Mouse (Mus musculus): ENCODE measurements around the gene Plxna2. TPM values are rescaled to one million over a fixed set of nuclear protein-coding genes. Genes with fewer than 3 reads are reported as not detected.

Plxna2 gene
- polyA plus RNA-seq, 1 experiment from 2014 or later: 4.0 TPM

DNA sequence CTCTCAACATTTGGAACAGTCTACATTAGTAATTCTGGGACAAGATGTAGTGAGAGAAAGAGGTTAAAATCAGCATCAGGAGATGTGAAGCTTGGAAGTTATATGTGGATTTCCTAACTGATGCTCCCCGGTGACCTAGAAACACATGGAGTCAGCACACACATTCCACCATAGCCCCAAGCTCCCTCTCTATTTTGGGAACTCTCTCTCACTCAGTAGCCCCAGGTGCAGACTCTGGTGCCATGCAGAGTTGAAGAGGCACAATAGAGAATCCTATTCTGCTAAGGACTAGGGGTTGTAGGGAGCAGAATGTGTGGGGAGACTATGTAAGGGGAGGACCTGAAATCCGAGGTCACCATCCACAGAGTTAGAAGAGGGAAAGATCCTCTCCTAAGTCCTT, 75.5 kb downstream of the Plxna2 start:
- no peak overlapping the region for H3K27ac ChIP-seq (replicated peaks; ENCODE audit: low read depth, low read length)
- no peaks in the 10 kb centered on the region for H3K27me3 ChIP-seq (ENCODE audit: control insufficient read depth, insufficient read depth, low read length)
- no peaks in the 10 kb centered on the region for H3K36me3 ChIP-seq (ENCODE audit: control insufficient read depth, insufficient read depth, low read length)
- H3K4me3 ChIP-seq (ENCODE audit: low read depth, low read length): no peak overlapping the region
- DNase-seq (ENCODE audit: low spot score) (no peak), ATAC-seq (ENCODE audit: insufficient number of reproducible peaks, low FRiP score, low TSS enrichment, low read depth) (no peak)
- H3K4me1 ChIP-seq (ENCODE audit: control insufficient read depth, insufficient read depth, low read length): no peaks in the 10 kb centered on the region
- WGBS: 89% methylated on average over 2 of the region's 2 CpGs
- no peak overlapping the region for H3K9ac ChIP-seq (ENCODE audit: low read length)
- H3K9me3 ChIP-seq (ENCODE audit: control insufficient read depth, low read length): no peaks in the 10 kb centered on the region
- no peak overlapping the region for H3K4me2 ChIP-seq (ENCODE audit: low read depth, severe bottlenecking)

GRCm38 (mm10) chr1:194694805-194695204, 76.8 kb downstream of the Plxna2 start:
- Histone ChIP-seq H3K9me3 (ENCODE audit: control insufficient read depth, low read length) (no peaks in the 10 kb centered on the region), H3K27ac (replicated peaks; ENCODE audit: low read depth, low read length) (no peak overlapping the region), H3K4me2 (ENCODE audit: low read depth, severe bottlenecking) (no peak overlapping the region), H3K4me1 (ENCODE audit: control insufficient read depth, insufficient read depth, low read length) (no peaks in the 10 kb centered on the region), H3K9ac (ENCODE audit: low read length) (no peak overlapping the region), H3K4me3 (ENCODE audit: low read depth, low read length) (no peak overlapping the region), H3K36me3 (ENCODE audit: control insufficient read depth, insufficient read depth, low read length) (no peaks in the 10 kb centered on the region), H3K27me3 (ENCODE audit: control insufficient read depth, insufficient read depth, low read length) (no peaks in the 10 kb centered on the region)
- WGBS: 94% methylated on average over 2 of the region's 2 CpGs
- no peak for DNase-seq (ENCODE audit: low spot score)
- ATAC-seq (ENCODE audit: insufficient number of reproducible peaks, low FRiP score, low TSS enrichment, low read depth): no peak

DNA sequence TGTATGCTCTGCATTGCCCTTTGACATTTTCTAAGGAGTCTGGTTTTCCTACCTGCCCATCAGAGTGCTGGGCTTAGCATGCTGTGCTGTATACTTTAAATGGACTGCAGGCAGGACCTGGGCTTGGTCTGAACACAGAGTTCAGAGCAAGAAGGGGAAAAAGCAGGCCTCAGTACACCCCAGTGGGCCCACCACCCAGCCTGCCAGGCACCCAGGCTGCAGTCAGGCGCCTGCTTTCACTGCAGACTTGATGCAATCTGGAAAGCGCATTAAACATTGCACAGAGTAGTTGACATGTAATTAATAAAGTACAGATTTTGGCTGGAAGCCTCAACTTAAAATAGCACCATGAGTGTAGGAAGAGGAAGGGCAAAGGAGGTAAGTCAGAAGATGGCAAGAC, 79.4 kb downstream of the Plxna2 start:
- Histone ChIP-seq H3K27me3 (ENCODE audit: control insufficient read depth, insufficient read depth, low read length) (no peaks in the 10 kb centered on the region), H3K9ac (ENCODE audit: low read length) (no peak overlapping the region), H3K27ac (replicated peaks; ENCODE audit: low read depth, low read length) (no peak overlapping the region), H3K4me3 (ENCODE audit: low read depth, low read length) (no peak overlapping the region), H3K4me1 (ENCODE audit: control insufficient read depth, insufficient read depth, low read length) (no peaks in the 10 kb centered on the region), H3K4me2 (ENCODE audit: low read depth, severe bottlenecking) (no peak overlapping the region), H3K9me3 (ENCODE audit: control insufficient read depth, low read length) (no peaks in the 10 kb centered on the region), H3K36me3 (ENCODE audit: control insufficient read depth, insufficient read depth, low read length) (no peaks in the 10 kb centered on the region)
- ATAC-seq (ENCODE audit: insufficient number of reproducible peaks, low FRiP score, low TSS enrichment, low read depth): no peak
- 77% methylated on average over 2 of the region's 2 CpGs for WGBS
- DNase-seq (ENCODE audit: low spot score): no peak

GRCm38 (mm10) chr1:194699321-194699720, 81.3 kb downstream of the Plxna2 start:
- Histone ChIP-seq H3K4me2 (ENCODE audit: low read depth, severe bottlenecking) (no peak overlapping the region), H3K9me3 (ENCODE audit: control insufficient read depth, low read length) (no peaks in the 10 kb centered on the region), H3K27ac (replicated peaks; ENCODE audit: low read depth, low read length) (no peak overlapping the region), H3K4me1 (ENCODE audit: control insufficient read depth, insufficient read depth, low read length) (no peaks in the 10 kb centered on the region), H3K9ac (ENCODE audit: low read length) (no peak overlapping the region), H3K27me3 (ENCODE audit: control insufficient read depth, insufficient read depth, low read length) (no peaks in the 10 kb centered on the region), H3K36me3 (ENCODE audit: control insufficient read depth, insufficient read depth, low read length) (no peaks in the 10 kb centered on the region), H3K4me3 (ENCODE audit: low read depth, low read length) (no peak overlapping the region)
- no peak for DNase-seq (ENCODE audit: low spot score)
- WGBS: 75% methylated on average over 3 of the region's 3 CpGs
- 0 out of 2 replicates have a peak, but pooled peaks have one; percentile 39 for ATAC-seq (ENCODE audit: insufficient number of reproducible peaks, low FRiP score, low TSS enrichment, low read depth)

- Histone ChIP-seq H3K27me3 (ENCODE audit: control insufficient read depth, insufficient read depth, low read length) (no peaks in the 10 kb centered on the region), H3K9me3 (ENCODE audit: control insufficient read depth, low read length) (no peaks in the 10 kb centered on the region), H3K9ac (ENCODE audit: low read length) (no peak overlapping the region), H3K27ac (replicated peaks; ENCODE audit: low read depth, low read length) (no peak overlapping the region), H3K36me3 (ENCODE audit: control insufficient read depth, insufficient read depth, low read length) (no peaks in the 10 kb centered on the region), H3K4me2 (ENCODE audit: low read depth, severe bottlenecking) (no peak overlapping the region), H3K4me1 (ENCODE audit: control insufficient read depth, insufficient read depth, low read length) (no peaks in the 10 kb centered on the region), H3K4me3 (ENCODE audit: low read depth, low read length) (no peak overlapping the region)
- DNase-seq (ENCODE audit: low spot score): no peak
- 63% methylated on average over 2 of the region's 2 CpGs for WGBS
- ATAC-seq (ENCODE audit: insufficient number of reproducible peaks, low FRiP score, low TSS enrichment, low read depth): no peak
These were observed 85.2 kb downstream of the Plxna2 start for GRCm38 (mm10) chr1:194703235-194703634.

DNA sequence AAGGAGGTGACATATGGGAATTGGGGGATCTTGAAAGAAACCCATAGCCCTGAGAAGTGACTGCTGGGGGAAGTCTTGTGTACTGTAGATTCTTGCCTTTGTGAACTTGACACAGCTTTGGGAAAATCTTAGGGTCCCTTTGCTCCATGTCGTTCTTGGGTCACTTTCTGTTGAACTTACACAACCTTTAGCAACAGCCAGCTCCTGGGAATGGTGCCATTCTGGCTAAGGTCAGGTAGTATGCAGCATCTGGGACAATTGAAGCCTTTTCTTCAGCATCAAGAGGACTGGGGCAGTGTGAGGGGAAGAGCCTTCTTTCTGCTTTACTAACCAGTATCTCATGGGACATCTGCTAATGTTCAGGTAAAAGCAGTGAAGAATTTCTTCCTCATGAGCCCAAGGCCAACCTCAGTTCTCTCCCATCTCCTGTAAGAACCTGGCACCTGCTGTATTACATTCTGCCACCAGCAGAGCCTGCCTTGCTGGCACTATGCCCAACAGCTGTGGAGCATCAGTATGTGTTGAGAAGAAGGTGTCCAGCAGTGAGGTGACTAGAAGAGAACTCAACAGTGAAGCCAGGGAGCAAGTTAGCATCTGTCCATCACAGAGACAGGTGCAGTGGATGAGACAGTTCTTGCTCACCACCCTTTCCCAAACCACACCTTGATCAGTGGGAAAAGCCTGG, 86.3 kb downstream of the Plxna2 start:
- Histone ChIP-seq H3K27ac (replicated peaks; ENCODE audit: low read depth, low read length) (no peak overlapping the region), H3K9ac (ENCODE audit: low read length) (no peak overlapping the region), H3K4me1 (ENCODE audit: control insufficient read depth, insufficient read depth, low read length) (no peaks in the 10 kb centered on the region), H3K4me2 (ENCODE audit: low read depth, severe bottlenecking) (no peak overlapping the region), H3K36me3 (ENCODE audit: control insufficient read depth, insufficient read depth, low read length) (no peaks in the 10 kb centered on the region), H3K9me3 (ENCODE audit: control insufficient read depth, low read length) (no peaks in the 10 kb centered on the region), H3K4me3 (ENCODE audit: low read depth, low read length) (no peak overlapping the region), H3K27me3 (ENCODE audit: control insufficient read depth, insufficient read depth, low read length) (no peaks in the 10 kb centered on the region)
- ATAC-seq (ENCODE audit: insufficient number of reproducible peaks, low FRiP score, low TSS enrichment, low read depth) (no peak), DNase-seq (ENCODE audit: low spot score) (no peak)
- WGBS: 79% methylated on average over 1 of the region's 1 CpGs

- no peaks in the 10 kb centered on the region for H3K9me3 ChIP-seq (ENCODE audit: control insufficient read depth, low read length)
- H3K4me1 ChIP-seq (ENCODE audit: control insufficient read depth, insufficient read depth, low read length): no peaks in the 10 kb centered on the region
- 71% methylated on average over 2 of the region's 2 CpGs for WGBS
- H3K27ac ChIP-seq (replicated peaks; ENCODE audit: low read depth, low read length): no peak overlapping the region
- no peaks in the 10 kb centered on the region for H3K36me3 ChIP-seq (ENCODE audit: control insufficient read depth, insufficient read depth, low read length)
- H3K27me3 ChIP-seq (ENCODE audit: control insufficient read depth, insufficient read depth, low read length): no peaks in the 10 kb centered on the region
- DNase-seq (ENCODE audit: low spot score) (no peak), ATAC-seq (ENCODE audit: insufficient number of reproducible peaks, low FRiP score, low TSS enrichment, low read depth) (no peak)
- H3K9ac ChIP-seq (ENCODE audit: low read length): no peak overlapping the region
- H3K4me2 ChIP-seq (ENCODE audit: low read depth, severe bottlenecking): no peak overlapping the region
- no peak overlapping the region for H3K4me3 ChIP-seq (ENCODE audit: low read depth, low read length)
These were observed 88.5 kb downstream of the Plxna2 start for GRCm38 (mm10) chr1:194706566-194706965.

DNA sequence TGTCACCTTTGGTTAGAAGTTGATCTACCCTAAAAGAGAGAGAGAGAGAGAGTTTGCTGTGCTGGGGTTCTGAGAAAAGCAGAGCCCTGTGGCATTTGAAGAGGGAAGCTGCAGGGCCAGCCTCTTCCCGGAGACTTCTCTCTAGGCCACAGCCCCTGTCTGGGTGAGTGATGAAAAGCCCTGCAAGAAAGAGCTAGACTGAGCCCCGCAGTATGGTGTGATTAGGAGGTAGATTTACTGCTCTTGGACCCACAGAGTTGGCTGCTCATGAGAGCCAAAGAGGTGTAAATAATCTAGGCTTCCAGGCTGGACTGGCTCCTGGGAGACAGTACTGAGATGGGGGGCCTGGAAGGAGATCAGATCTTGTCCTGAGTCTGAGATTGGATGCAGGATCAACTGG, 94.4 kb downstream of the Plxna2 start:
- ATAC-seq (ENCODE audit: insufficient number of reproducible peaks, low FRiP score, low TSS enrichment, low read depth) (no peak), DNase-seq (ENCODE audit: low spot score) (no peak)
- H3K9ac ChIP-seq (ENCODE audit: low read length): no peak overlapping the region
- no peak overlapping the region for H3K4me3 ChIP-seq (ENCODE audit: low read depth, low read length)
- H3K27ac ChIP-seq (replicated peaks; ENCODE audit: low read depth, low read length): no peak overlapping the region
- 18% methylated on average over 2 of the region's 2 CpGs for WGBS
- no peaks in the 10 kb centered on the region for H3K9me3 ChIP-seq (ENCODE audit: control insufficient read depth, low read length)
- H3K36me3 ChIP-seq (ENCODE audit: control insufficient read depth, insufficient read depth, low read length): no peaks in the 10 kb centered on the region
- H3K4me2 ChIP-seq (ENCODE audit: low read depth, severe bottlenecking): no peak overlapping the region
- H3K4me1 ChIP-seq (ENCODE audit: control insufficient read depth, insufficient read depth, low read length): no peaks in the 10 kb centered on the region
- H3K27me3 ChIP-seq (ENCODE audit: control insufficient read depth, insufficient read depth, low read length): no peaks in the 10 kb centered on the region
